Mouse (Mus musculus) stomach, postnatal 0 days (tissue): ENCODE data around the gene Sstr5. TPM values are rescaled to one million over a fixed set of nuclear protein-coding genes. Genes with fewer than 3 reads are reported as not detected.

Source experiments
- ATAC-seq: fragments of 200-750 bp; cut with Nextera tagmentation; 2 replicates; pipeline ENCODE4 v1.8.0; 2017; ENCODE audit not compliant: low FRiP score, low TSS enrichment
- DNase-seq: peaks from one replicate; pipeline ENCODE4 v3.0.0-alpha.2; 2016; ENCODE audit warnings: low spot score
- H3K27ac ChIP-seq: fragments of 300-500 bp; sonication (generic); replicated peaks from 2 replicates; pipeline ENCODE4 v1.5.1; 2014; ENCODE audit warnings: mild to moderate bottlenecking, control low read depth
- H3K27me3 ChIP-seq: fragments of 300-500 bp; sonication (generic); 2 replicates; pipeline ENCODE4 v1.6.1; 2014; ENCODE audit warnings: low read length; ENCODE audit not compliant: control insufficient read depth, insufficient read depth
- H3K36me3 ChIP-seq: fragments of 300-500 bp; sonication (generic); 2 replicates; pipeline ENCODE4 v1.6.1; 2014; ENCODE audit warnings: low read length, mixed read lengths; ENCODE audit not compliant: control insufficient read depth, insufficient read depth
- H3K4me1 ChIP-seq: fragments of 300-500 bp; sonication (generic); replicated peaks from 2 replicates; pipeline ENCODE4 v1.6.1; 2014; ENCODE audit warnings: antibody characterized with exemption; ENCODE audit not compliant: control insufficient read depth, insufficient read depth
- H3K4me2 ChIP-seq: fragments of 300-500 bp; sonication (generic); replicated peaks from 2 replicates; pipeline ENCODE4 v1.6.1; 2014; ENCODE audit warnings: low read depth, mild to moderate bottlenecking, control low read depth, moderate library complexity
- H3K4me3 ChIP-seq: fragments of 300-500 bp; sonication (generic); 2 replicates; pipeline ENCODE4 v1.5.1; 2014; ENCODE audit warnings: low read depth, low read length, control low read depth
- H3K9ac ChIP-seq: fragments of 300-500 bp; sonication (generic); 2 replicates; pipeline ENCODE4 v1.6.1; 2014; ENCODE audit warnings: mild to moderate bottlenecking, low read length, control low read depth, mixed read lengths
- H3K9me3 ChIP-seq: fragments of 300-500 bp; sonication (generic); 2 replicates; pipeline ENCODE4 v1.6.1; 2016; ENCODE audit warnings: low read length; ENCODE audit not compliant: control insufficient read depth
- CTCF ChIP-seq: IDR thresholded peaks from 2 replicates; pipeline ENCODE4 v1.5.1; 2016; ENCODE audit warnings: antibody characterized with exemption, low read depth, mild to moderate bottlenecking, moderate library complexity
- EP300 ChIP-seq: optimal IDR thresholded peaks from 2 replicates; pipeline ENCODE3; 2016; ENCODE audit warnings: antibody characterized with exemption
- WGBS: fragments of 180-500 bp; shearing (Covaris S2); extraction: QIAGEN DNeasy Blood & Tissue Kit; methylation state at CpG from one replicate; pipeline ENCODE4 v1.1.7; 2014; 5-methylcytosine and 5-hydroxymethylcytosine counted together
- polyA plus RNA-seq: library from polyadenylated mRNA; unstranded; fragments of >200 nt; fragmentation: Nextera tagmentation; extraction: Ambion mirVana; gene quantifications from 2 replicates; pipeline ENCODE4 v1.2.1, GENCODE M21; 2015

Gene Sstr5
- polyA plus RNA-seq, 1 experiment from 2014 or later: 0.16 TPM

- ATAC-seq (no peak), DNase-seq (no peak)
- no peaks in the 10 kb centered on the region for H3K36me3 ChIP-seq
- no peaks in the 10 kb centered on the region for H3K9me3 ChIP-seq
- H3K9ac ChIP-seq: no peak overlapping the region
- no peak overlapping the region for H3K4me2 ChIP-seq
- H3K27ac ChIP-seq: no peak overlapping the region
- no peak overlapping the region for H3K4me3 ChIP-seq
- no peaks in the 10 kb centered on the region for H3K4me1 ChIP-seq
- no peaks in the 10 kb centered on the region for H3K27me3 ChIP-seq
- TF ChIP-seq EP300: no peak
- no peak for TF ChIP-seq CTCF
- 59% methylated on average over 3 of the region's 3 CpGs for WGBS
Observed at GRCm38 (mm10) chr17:25511876-25512275, 14.8 kb upstream of the Sstr5 start.

GRCm38 (mm10) chr17:25510074-25510830 is 13.2 kb upstream of the Sstr5 start:
- Histone ChIP-seq H3K9me3 (no peaks in the 10 kb centered on the region), H3K4me1 (no peaks in the 10 kb centered on the region), H3K4me3 (no peak overlapping the region), H3K27me3 (no peaks in the 10 kb centered on the region), H3K27ac (no peak overlapping the region), H3K9ac (no peak overlapping the region), H3K36me3 (no peaks in the 10 kb centered on the region), H3K4me2 (no peak overlapping the region)
- 77% methylated on average over 10 of the region's 10 CpGs for WGBS
- TF ChIP-seq EP300 (no peak), CTCF (no peak)
- ATAC-seq: no peak
- no peak for DNase-seq

- H3K4me3 ChIP-seq: no peak overlapping the region
- ATAC-seq: no peak
- peak; percentile 72 for TF ChIP-seq CTCF
- no peak for TF ChIP-seq EP300
- H3K4me2 ChIP-seq: no peak overlapping the region
- 48% methylated on average over 7 of the region's 7 CpGs for WGBS
- H3K4me1 ChIP-seq: no peaks in the 10 kb centered on the region
- no peak overlapping the region for H3K9ac ChIP-seq
- H3K36me3 ChIP-seq: no peaks in the 10 kb centered on the region
- no peaks in the 10 kb centered on the region for H3K27me3 ChIP-seq
- peak; percentile 46 for DNase-seq
- H3K9me3 ChIP-seq: no peaks in the 10 kb centered on the region
- no peak overlapping the region for H3K27ac ChIP-seq
Observed at GRCm38 (mm10) chr17:25508860-25509577, 11.9 kb upstream of the Sstr5 start.

GRCm38 (mm10) chr17:25507799-25508198 is 10.7 kb upstream of the Sstr5 start:
- no peaks in the 10 kb centered on the region for H3K4me1 ChIP-seq
- no peak overlapping the region for H3K9ac ChIP-seq
- H3K4me2 ChIP-seq: no peak overlapping the region
- no peaks in the 10 kb centered on the region for H3K27me3 ChIP-seq
- ATAC-seq (peak; percentile 46), DNase-seq (peak; percentile 78)
- H3K9me3 ChIP-seq: no peaks in the 10 kb centered on the region
- TF ChIP-seq EP300 (no peak), CTCF (peak; percentile 97)
- no peaks in the 10 kb centered on the region for H3K36me3 ChIP-seq
- no peak overlapping the region for H3K27ac ChIP-seq
- 15% methylated on average over 3 of the region's 3 CpGs for WGBS
- H3K4me3 ChIP-seq: no peak overlapping the region

DNA sequence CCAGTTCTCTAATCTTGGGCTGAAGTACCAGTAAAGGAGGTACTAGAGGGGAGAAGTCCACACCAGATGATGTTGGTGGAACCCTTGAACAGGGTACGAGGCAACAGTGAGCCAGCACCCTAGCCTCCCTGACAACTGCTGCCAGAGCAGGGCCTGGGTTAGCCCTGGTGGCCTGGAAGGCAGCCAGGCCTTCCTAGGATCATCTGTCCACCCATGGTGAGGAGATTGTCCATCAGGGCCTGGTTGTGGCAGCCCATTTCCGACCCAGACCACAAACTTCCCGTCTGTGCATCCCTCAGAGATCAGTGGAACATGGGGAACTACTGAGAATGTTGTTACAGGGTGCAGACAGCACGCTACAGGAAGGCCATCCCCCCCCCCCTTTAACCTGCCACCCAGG is 5.5 kb upstream of the Sstr5 start:
- no peak for ATAC-seq

DNA sequence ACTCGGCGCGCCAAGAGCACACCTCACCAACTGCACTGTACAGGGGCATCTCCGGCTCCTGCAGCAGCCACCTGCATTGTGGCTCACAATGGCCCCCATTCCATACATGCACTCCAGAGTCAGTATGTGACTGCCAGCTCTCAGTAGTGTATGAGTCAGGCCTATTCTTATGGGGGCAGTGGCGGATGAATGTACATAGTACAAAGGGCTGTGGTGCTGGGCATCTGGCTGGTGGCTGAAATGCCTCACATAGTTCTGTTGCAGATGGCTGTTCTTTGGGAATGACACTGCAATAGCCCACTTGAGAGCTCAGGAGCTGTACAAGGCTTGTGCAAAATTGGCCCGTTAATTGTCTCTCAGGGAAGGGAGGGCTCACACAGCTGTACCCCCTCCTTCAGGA is 15.0 kb downstream of the Sstr5 start:
- Histone ChIP-seq H3K9ac (no peak overlapping the region), H3K4me1 (no peaks in the 10 kb centered on the region), H3K27ac (no peak overlapping the region), H3K27me3 (no peaks in the 10 kb centered on the region), H3K9me3 (no peaks in the 10 kb centered on the region), H3K4me3 (no peak overlapping the region), H3K36me3 (no peaks in the 10 kb centered on the region), H3K4me2 (no peak overlapping the region)
- DNase-seq: no peak
- no peak for ATAC-seq
- 88% methylated on average over 6 of the region's 6 CpGs for WGBS
- TF ChIP-seq EP300 (no peak), CTCF (no peak)

More for the DNA sequence above, 5.5 kb upstream of the Sstr5 start:
- H3K4me3 ChIP-seq: no peak overlapping the region
- no peak overlapping the region for H3K27ac ChIP-seq
- no peak for DNase-seq
- TF ChIP-seq EP300 (no peak), CTCF (no peak)
- no peaks in the 10 kb centered on the region for H3K4me1 ChIP-seq
- no peaks in the 10 kb centered on the region for H3K27me3 ChIP-seq
- H3K9ac ChIP-seq: no peak overlapping the region
- no peak overlapping the region for H3K4me2 ChIP-seq
- H3K9me3 ChIP-seq: no peaks in the 10 kb centered on the region
- WGBS: 67% methylated on average over 4 of the region's 4 CpGs
- no peaks in the 10 kb centered on the region for H3K36me3 ChIP-seq
